Mouse (Mus musculus) liver, adult 2 months (tissue): ENCODE results near the gene Ubl7.

Source experiments
- CTCF ChIP-seq: fragments of 200-500 bp; IDR thresholded peaks from 2 replicates; pipeline ENCODE4 v1.5.1; 2011; ENCODE audit warnings: low read depth, low read length, control low read depth
- POLR2A ChIP-seq: fragments of 200-500 bp; IDR thresholded peaks from 2 replicates; pipeline ENCODE4 v1.6.1; 2011; ENCODE audit warnings: low read length, control low read depth; ENCODE audit not compliant: insufficient read depth; ENCODE audit errors: extremely low read depth

DNA sequence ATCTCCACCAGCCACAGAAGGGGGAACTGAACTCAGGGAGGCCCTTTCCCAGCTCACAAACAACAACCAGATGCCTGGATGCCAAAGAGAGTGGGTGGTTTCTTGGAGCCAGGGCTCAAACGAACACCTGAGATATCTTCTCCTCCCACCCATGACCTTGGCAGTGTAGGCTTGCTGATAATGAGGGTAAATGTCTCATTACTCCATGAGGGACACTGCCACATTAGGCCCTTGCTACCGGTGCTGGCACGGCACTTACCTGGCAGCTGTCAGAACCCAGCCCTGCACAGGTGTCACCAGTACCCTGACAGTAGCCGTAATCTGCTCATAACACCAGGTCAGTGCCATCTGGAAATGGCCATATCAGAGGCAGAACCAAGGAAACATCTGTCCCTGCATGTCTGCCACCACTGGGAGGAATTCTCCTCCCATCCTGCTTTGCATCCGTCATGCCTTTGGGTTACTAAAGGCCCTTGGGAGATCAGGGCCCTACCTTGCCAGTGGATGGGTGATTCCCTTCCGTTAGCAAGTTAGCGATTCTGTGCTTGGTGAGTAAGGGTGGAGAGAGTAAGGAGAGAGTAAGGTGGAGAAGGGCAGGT lies 37.7 kb downstream of the Ubl7 start:
- TF ChIP-seq POLR2A = no peak
- TF ChIP-seq CTCF = no peak
